Mouse (Mus musculus): ENCODE results near the gene Tcp10b. TPM values are rescaled to one million over a fixed set of nuclear protein-coding genes. Genes with fewer than 3 reads are reported as not detected.
"Not testable (repeated sequence)": the region's sequence is repeated elsewhere in the genome, so short reads cannot be mapped to it uniquely, and the experiment has no call there.

Gene Tcp10b
- 0.91 TPM in 1 of 2 replicates, not detected in the other for polyA plus RNA-seq (2012; ENCODE audit: insufficient read depth, insufficient read length, missing spikeins)

GRCm38 (mm10) chr17:13060804-13061203 lies at the start of gene Tcp10b:
Gene Tcp10b (plus strand): TSS chr17:13061104.
- not testable (repeated sequence) for H3K4me1 ChIP-seq (ENCODE audit: control insufficient read depth, insufficient read depth, insufficient read length, low read length); H3K4me3 ChIP-seq (ENCODE audit: insufficient read depth, low read depth, low read length)

DNA sequence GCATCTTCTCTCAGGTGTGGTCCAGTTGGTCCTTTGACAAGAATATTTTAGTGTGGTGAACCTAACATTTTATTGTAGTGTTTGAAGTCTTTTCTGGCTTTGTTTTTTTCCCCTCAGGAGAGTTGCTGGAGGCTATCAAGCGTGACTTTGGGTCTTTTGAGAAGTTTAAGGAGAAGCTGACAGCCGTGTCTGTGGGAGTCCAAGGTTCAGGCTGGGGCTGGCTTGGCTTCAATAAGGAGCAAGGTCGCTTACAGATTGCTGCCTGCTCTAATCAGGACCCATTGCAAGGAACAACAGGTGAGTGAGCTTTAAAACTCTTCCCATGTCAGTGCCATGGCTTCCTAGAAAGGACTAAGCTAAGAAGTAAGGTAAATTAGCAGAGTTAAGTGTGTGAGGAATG lies 47.6 kb upstream of the Tcp10b start:
- Histone ChIP-seq H3K4me3 (ENCODE audit: insufficient read depth, low read depth, low read length) (no peak overlapping the region), H3K27ac (replicated peaks; ENCODE audit: low read depth, low read length) (no peak overlapping the region), H3K4me1 (ENCODE audit: control insufficient read depth, insufficient read depth, insufficient read length, low read length) (no peaks in the 10 kb centered on the region; the same call in 1 of the 2 replicates)

More at GRCm38 (mm10) chr17:13060804-13061203, at the start of gene Tcp10b:
- H3K27ac ChIP-seq (replicated peaks; ENCODE audit: low read depth, low read length): not testable (repeated sequence)

- H3K4me3 ChIP-seq (ENCODE audit: insufficient read depth, low read depth, low read length); H3K4me1 ChIP-seq (ENCODE audit: control insufficient read depth, insufficient read depth, insufficient read length, low read length); H3K27ac ChIP-seq (replicated peaks; ENCODE audit: low read depth, low read length): not testable (repeated sequence)
Measured at GRCm38 (mm10) chr17:13036627-13037192, 24.2 kb upstream of the Tcp10b start.

GRCm38 (mm10) chr17:13043846-13044673 lies 16.8 kb upstream of the Tcp10b start:
- H3K4me1 ChIP-seq (ENCODE audit: control insufficient read depth, insufficient read depth, insufficient read length, low read length); H3K27ac ChIP-seq (replicated peaks; ENCODE audit: low read depth, low read length); H3K4me3 ChIP-seq (ENCODE audit: insufficient read depth, low read depth, low read length): not testable (repeated sequence)

DNA sequence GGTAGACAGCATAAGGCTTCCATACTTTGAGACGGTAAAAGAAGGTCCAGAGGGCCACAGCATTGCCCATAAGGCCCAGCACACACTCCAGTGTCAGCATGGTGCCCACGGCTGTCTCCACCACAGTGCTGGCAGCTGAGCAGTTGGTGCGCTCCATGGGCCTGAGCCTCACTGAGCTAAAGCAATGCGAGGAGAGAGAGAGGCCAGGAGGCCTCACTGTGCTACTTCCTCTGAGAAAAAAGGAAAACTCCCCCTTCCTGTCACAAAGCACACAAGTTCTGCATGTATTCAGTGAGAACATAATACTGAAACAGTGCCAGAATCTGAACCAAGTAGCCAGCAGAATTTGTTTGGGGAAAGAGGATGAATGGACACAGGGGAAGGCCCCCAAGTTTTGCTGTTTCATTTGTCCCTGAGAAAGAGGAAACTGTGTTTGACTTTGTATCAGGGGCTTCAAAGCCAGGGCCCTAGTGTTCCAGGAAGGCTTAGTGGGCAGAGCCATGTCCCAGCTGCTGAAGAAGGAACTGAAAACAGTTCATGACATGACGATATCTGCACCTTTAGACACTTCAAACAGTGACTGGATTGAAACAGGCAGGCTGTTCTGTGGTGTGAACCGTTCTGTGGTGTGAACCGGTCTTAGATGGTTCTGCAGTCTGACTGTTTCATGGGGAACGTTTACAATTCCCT lies 8.6 kb upstream of the Tcp10b start, which contains the start of gene Gpr31b:
TSS of gene Gpr31b (minus strand) at position 173 of the 690 bp plus-strand sequence.
- H3K4me3 ChIP-seq (ENCODE audit: insufficient read depth, low read depth, low read length); H3K4me1 ChIP-seq (ENCODE audit: control insufficient read depth, insufficient read depth, insufficient read length, low read length); H3K27ac ChIP-seq (replicated peaks; ENCODE audit: low read depth, low read length): not testable (repeated sequence)

DNA sequence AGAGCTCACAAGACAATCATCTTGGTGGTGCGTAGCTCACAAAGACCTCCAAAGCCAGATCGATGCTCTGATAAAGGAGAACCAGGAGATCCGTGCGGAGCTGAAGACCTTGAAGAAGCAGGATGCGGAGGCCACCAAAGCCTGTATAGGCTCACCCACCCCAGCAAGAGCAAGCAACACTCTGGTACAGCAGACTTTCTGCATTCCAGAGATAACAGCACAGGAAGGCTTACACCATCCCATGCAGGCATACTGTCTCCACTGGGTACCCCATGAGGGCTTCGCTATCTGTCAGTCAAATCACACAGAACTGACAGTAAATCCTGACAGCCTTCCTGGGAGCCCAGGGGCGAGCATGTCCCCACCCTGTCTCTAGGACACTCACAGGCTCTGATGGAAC lies 2.0 kb downstream of the Tcp10b start:
- H3K4me3 ChIP-seq (ENCODE audit: insufficient read depth, low read depth, low read length); H3K4me1 ChIP-seq (ENCODE audit: control insufficient read depth, insufficient read depth, insufficient read length, low read length); H3K27ac ChIP-seq (replicated peaks; ENCODE audit: low read depth, low read length): not testable (repeated sequence)

DNA sequence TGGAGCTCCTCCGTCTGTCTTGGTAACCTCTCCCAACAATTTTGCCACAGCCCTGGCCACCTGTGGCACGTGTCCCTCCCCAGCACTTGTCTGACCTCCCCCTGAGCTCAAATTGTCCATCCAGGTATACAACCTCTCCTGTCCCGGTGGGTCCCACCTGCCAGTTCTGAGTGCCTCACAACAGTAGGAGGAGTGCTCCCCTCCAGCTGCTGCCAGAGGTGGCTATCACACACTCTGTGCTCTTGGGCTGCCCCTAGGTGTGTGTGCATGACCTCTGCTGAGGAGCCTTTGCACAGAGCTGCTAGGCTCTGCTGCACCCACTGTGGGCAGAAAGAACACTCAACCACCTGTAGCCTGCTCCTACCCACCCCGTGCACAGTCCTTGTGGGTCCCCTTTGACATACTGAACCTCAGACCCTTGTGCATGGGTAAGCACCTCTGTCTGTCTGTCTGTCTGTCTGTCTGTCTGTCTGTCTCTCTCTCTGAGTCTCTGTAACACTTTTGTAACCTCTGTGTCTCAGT lies 7.0 kb downstream of the Tcp10b start:
- H3K27ac ChIP-seq (replicated peaks; ENCODE audit: low read depth, low read length); H3K4me3 ChIP-seq (ENCODE audit: insufficient read depth, low read depth, low read length); H3K4me1 ChIP-seq (ENCODE audit: control insufficient read depth, insufficient read depth, insufficient read length, low read length): not testable (repeated sequence)

DNA sequence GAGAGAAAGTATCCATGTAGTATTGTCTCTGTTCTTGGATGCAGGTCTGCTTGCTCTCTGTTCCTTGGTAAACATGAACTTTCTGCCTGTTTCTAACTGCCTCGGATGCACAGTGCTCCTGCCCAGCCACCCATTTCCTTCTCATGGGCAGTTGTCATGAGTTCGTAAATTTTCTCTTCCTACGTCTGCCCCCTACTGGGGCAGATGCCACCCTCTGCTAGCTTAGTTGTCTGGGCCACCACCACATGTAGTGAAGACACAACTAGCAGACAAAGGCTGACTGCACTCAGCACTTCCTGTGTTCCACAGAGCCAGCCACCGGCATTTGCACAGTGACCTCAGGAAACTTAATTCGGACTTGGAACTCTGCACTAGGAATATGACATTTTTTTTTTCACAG lies 8.3 kb downstream of the Tcp10b start:
- not testable (repeated sequence) for H3K27ac ChIP-seq (replicated peaks; ENCODE audit: low read depth, low read length); H3K4me1 ChIP-seq (ENCODE audit: control insufficient read depth, insufficient read depth, insufficient read length, low read length); H3K4me3 ChIP-seq (ENCODE audit: insufficient read depth, low read depth, low read length)

DNA sequence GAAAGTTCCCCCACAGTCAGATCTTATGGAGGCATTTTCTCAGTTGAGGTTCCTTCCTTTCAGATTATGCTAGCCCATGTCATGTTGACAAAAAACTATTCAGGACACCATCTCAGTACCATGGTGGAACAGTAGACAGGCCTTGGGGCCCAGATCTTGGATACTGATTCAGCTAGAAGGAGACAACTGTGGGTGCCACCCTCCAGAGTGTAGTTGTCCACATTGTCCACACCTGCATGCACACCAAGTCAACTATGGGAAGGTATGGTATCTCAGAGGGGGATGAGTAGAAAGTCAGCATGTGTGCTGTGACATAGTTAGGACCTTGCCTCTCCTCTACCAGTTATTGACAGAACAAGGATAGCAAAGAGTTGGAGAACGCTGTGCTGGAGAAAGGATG lies 30.6 kb downstream of the Tcp10b start:
- not testable (repeated sequence) for H3K4me3 ChIP-seq (ENCODE audit: insufficient read depth, low read depth, low read length); H3K4me1 ChIP-seq (ENCODE audit: control insufficient read depth, insufficient read depth, insufficient read length, low read length); H3K27ac ChIP-seq (replicated peaks; ENCODE audit: low read depth, low read length)

DNA sequence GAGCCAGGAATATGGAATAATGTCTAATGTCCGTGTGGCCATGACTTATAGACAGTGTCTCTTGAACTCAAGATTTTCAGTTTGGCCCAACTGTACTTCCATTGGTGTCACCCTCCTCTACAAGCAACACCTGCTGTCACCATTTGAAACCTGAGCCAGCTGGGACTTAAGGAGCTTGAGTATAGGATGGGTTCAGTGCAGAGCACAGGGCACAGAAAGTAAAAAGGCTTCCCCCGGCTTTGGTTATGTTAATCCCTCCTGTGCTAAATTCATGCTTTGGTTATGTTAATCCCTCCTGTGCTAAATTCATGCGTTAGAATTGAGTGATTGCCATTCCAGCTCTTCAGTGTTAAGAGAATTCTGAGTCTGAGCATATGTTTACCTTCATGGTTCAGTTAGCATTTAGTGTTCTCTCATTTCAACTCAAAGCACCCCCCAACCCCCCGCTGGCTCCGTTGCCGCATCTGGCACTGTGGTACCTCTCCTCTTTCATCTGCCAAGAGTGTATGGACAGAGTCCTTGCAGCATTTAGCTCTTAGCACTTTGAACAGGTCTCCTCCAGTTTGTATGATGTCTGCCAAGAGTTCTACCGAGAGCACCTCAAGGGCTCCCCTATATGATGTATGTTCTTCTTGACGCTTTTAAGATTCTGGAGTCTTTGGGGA lies 31.3 kb downstream of the Tcp10b start:
- H3K4me3 ChIP-seq (ENCODE audit: insufficient read depth, low read depth, low read length); H3K27ac ChIP-seq (replicated peaks; ENCODE audit: low read depth, low read length); H3K4me1 ChIP-seq (ENCODE audit: control insufficient read depth, insufficient read depth, insufficient read length, low read length): not testable (repeated sequence)

DNA sequence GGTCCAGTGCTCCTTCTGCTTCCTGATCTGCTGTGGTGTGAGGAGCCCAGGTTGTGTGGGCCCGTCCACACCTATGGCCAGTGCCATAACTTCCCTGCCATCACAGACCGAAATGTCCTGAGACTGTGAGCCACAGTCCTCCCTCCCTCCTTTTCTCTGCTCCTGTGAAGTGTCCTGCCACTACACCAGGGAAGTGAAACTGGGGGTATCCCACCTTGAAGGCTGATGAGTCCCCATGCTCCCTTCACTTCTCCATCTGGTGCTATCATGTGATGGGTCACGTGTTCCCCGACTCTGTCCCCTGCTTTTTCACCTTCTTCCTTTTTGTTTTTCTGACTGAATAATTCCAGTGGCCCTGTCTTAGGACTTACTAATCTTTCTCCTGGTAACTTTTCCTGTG lies 32.1 kb downstream of the Tcp10b start:
- H3K4me3 ChIP-seq (ENCODE audit: insufficient read depth, low read depth, low read length); H3K27ac ChIP-seq (replicated peaks; ENCODE audit: low read depth, low read length); H3K4me1 ChIP-seq (ENCODE audit: control insufficient read depth, insufficient read depth, insufficient read length, low read length): not testable (repeated sequence)

DNA sequence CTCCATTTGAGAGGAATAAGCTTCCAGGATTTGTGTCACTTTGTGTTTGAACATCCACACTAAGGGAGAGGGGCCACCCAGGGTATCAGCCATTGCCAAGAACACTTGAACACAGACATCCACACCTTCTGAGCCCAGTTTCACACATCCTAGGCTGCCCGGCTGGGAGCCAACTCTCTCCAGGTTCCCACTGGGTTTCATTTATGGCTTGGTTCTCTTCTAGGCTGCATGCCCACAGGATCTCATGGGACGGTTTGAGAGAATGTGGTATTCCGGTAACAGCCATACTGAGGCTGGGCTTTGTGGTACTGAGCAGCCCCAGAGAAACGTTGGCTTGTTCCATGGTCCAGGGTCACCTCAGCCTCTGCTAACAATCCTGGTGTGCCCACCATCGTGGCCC lies 45.7 kb downstream of the Tcp10b start:
- H3K4me1 ChIP-seq (ENCODE audit: control insufficient read depth, insufficient read depth, insufficient read length, low read length); H3K4me3 ChIP-seq (ENCODE audit: insufficient read depth, low read depth, low read length); H3K27ac ChIP-seq (replicated peaks; ENCODE audit: low read depth, low read length): not testable (repeated sequence)

DNA sequence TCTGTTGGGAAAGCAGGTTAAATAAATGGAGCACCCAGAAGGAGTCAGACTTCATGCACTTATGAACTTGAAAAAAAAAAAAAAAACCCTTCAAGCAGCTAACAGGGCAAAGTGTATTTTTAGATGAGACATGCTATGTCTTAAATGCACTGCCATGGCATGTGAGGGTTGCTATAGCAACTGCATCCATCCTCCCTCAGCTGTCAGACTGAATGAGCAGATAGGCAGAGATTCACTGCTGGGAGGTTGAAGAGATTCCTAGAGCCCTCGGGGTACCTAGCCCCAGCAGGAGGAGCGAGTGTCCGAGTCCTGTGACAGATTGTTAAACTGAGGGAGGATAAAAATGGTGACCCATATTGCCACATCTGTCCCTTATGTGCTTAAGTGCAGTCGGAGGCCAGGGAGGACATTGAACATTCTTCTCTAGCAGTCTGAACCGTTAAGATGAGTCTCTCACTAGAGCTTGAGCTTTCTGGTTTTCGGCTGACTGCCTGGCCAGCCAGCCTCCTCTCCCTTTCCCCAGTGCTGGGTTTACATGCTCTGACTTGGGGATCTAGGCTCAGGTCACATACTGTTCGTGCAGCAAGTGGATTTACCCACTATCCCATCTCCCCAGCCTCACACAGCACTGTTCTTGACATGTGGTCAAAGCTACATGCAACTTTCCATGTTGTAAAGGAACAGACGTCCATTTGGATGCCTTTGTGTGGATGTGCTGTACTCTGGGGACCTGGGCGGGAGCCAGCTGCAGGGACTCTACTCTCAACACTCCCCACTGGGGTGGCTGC lies 51.8 kb downstream of the Tcp10b start:
- not testable (repeated sequence) for H3K27ac ChIP-seq (replicated peaks; ENCODE audit: low read depth, low read length); H3K4me3 ChIP-seq (ENCODE audit: insufficient read depth, low read depth, low read length); H3K4me1 ChIP-seq (ENCODE audit: control insufficient read depth, insufficient read depth, insufficient read length, low read length)

DNA sequence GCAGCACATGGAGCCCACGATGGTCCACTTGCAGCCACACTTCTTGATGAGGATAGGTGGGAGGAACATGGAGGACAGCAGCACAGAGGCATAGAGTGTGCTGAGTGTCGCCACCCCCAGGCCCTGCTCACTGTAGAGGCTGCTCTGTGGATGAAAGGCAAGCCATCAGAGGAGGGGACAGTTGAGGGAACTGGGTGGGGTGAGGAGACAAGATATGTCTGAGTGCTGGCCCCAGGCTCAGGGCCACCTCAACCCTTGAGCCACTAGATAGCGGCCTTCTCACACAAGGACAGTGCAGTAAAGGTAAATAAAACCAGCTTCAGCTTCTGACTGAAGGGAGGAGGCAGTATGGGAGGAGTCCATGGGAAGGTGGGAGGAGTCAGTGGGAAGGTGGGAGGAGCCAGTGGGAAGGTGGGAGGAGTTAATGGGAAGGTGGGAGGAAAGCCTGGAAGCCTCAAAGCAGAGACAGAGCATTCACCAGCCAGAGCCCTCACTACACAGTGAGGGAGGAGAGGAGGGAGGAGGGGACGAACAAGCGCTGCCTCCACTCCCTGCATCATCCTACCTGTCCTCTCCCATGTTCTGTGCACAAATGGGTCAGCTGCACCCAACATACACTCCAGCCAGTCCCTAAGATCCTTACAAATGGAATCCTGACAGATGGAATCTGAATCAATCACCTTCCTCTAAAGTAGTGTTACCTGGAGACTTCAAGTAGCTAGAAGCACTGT lies 62.6 kb downstream of the Tcp10b start:
- not testable (repeated sequence) for H3K4me3 ChIP-seq (ENCODE audit: insufficient read depth, low read depth, low read length); H3K4me1 ChIP-seq (ENCODE audit: control insufficient read depth, insufficient read depth, insufficient read length, low read length)

More for the DNA sequence above, 62.6 kb downstream of the Tcp10b start:
- not testable (repeated sequence) for H3K27ac ChIP-seq (replicated peaks; ENCODE audit: low read depth, low read length)

Measured in brown adipose tissue, adult 24 weeks (tissue).